Mouse (Mus musculus) heart, embryonic 15.5 days (tissue): ENCODE measurements around the gene Lsr. TPM values are rescaled to one million over a fixed set of nuclear protein-coding genes. Genes with fewer than 3 reads are reported as not detected.

Experiments used
- ATAC-seq: fragments of 200-750 bp; cut with Nextera tagmentation; replicated peaks from 2 replicates; pipeline ENCODE4 v1.8.0; 2017; ENCODE audit warnings: low read depth, moderate TSS enrichment; ENCODE audit not compliant: insufficient number of reproducible peaks, insufficient read depth, low FRiP score
- H3K27ac ChIP-seq: fragments of 300-500 bp; sonication (generic); 2 replicates; pipeline ENCODE4 v1.5.1; 2015; ENCODE audit warnings: mild to moderate bottlenecking, inconsistent platforms
- H3K27me3 ChIP-seq: fragments of 300-500 bp; sonication (generic); 2 replicates; pipeline ENCODE4 v1.6.1; 2015; ENCODE audit warnings: inconsistent platforms
- H3K36me3 ChIP-seq: fragments of 300-500 bp; sonication (generic); 2 replicates; pipeline ENCODE4 v1.6.1; 2015; ENCODE audit warnings: mild to moderate bottlenecking, inconsistent platforms
- H3K4me1 ChIP-seq: fragments of 300-500 bp; sonication (generic); replicated peaks from 2 replicates; pipeline ENCODE4 v1.6.1; 2015; ENCODE audit warnings: inconsistent platforms
- H3K4me2 ChIP-seq: fragments of 300-500 bp; sonication (generic); 2 replicates; pipeline ENCODE4 v1.6.1; 2015; ENCODE audit warnings: inconsistent platforms, mild to moderate bottlenecking, moderate library complexity
- H3K4me3 ChIP-seq: fragments of 300-500 bp; sonication (generic); 2 replicates; pipeline ENCODE4 v1.5.1; 2015; ENCODE audit warnings: mild to moderate bottlenecking, inconsistent platforms
- H3K9ac ChIP-seq: fragments of 300-500 bp; sonication (generic); 2 replicates; pipeline ENCODE4 v1.6.1; 2015; ENCODE audit warnings: mild to moderate bottlenecking, inconsistent platforms
- H3K9me3 ChIP-seq: fragments of 300-500 bp; sonication (generic); replicated peaks from 2 replicates; pipeline ENCODE4 v1.6.1; 2016; ENCODE audit warnings: inconsistent platforms
- WGBS: fragments of 180-500 bp; shearing (Covaris S2); methylation state at CpG from one replicate; pipeline ENCODE4 v1.1.7; 2015; ENCODE audit warnings: mixed read lengths; 5-methylcytosine and 5-hydroxymethylcytosine counted together
- polyA plus RNA-seq: library from polyadenylated mRNA; unstranded; fragments of >200 nt; fragmentation: Nextera tagmentation; extraction: Ambion mirVana; gene quantifications from 2 replicates; pipeline ENCODE4 v1.2.1, GENCODE M21; 2015

The Lsr gene
- polyA plus RNA-seq, 1 experiment from 2014 or later = 7.0 TPM

- Histone ChIP-seq H3K27ac (no peak overlapping the region), H3K9ac (no peak overlapping the region), H3K36me3 (no peaks in the 10 kb centered on the region), H3K4me3 (no peak overlapping the region), H3K4me1 (no peaks in the 10 kb centered on the region), H3K4me2 (no peak overlapping the region), H3K27me3 (no peaks in the 10 kb centered on the region), H3K9me3 (no peaks in the 10 kb centered on the region)
- no peak for ATAC-seq
- 83% methylated on average over 4 of the region's 4 CpGs for WGBS
Measured at GRCm38 (mm10) chr7:30988519-30989162, 15.4 kb upstream of the Lsr start.

GRCm38 (mm10) chr7:30985357-30985756 is 12.1 kb upstream of the Lsr start:
- 79% methylated on average over 9 of the region's 9 CpGs for WGBS
- Histone ChIP-seq H3K4me1 (no peaks in the 10 kb centered on the region), H3K9ac (no peak overlapping the region), H3K27ac (no peak overlapping the region), H3K27me3 (no peaks in the 10 kb centered on the region), H3K9me3 (no peaks in the 10 kb centered on the region), H3K4me3 (no peak overlapping the region), H3K4me2 (no peak overlapping the region), H3K36me3 (no peaks in the 10 kb centered on the region)
- ATAC-seq = no peak

GRCm38 (mm10) chr7:30981703-30982102 is 8.4 kb upstream of the Lsr start:
- 79% methylated on average over 4 of the region's 4 CpGs for WGBS

GRCm38 (mm10) chr7:30973501-30974289 is 431 bp upstream of the Lsr start, which contains the start of gene Fam187b:
Gene Fam187b, plus strand, starts transcription at chr7:30973790.
- H3K9me3 ChIP-seq = no peaks in the 10 kb centered on the region
- peak within 1 kb of the TSS; percentile 54 for H3K27ac ChIP-seq
- H3K4me1 ChIP-seq = peaks cover 13% of the 10 kb centered on the region
- ATAC-seq = peak; percentile 73
- H3K36me3 ChIP-seq = no peaks in the 10 kb centered on the region
- under 1% methylated on average over 37 of the region's 37 CpGs for WGBS
- peak within 1 kb of the TSS; percentile 80 for H3K4me2 ChIP-seq
- peaks cover 22% of the 10 kb centered on the region for H3K27me3 ChIP-seq
- peak within 1 kb of the TSS; percentile 49 for H3K4me3 ChIP-seq
- peak within 1 kb of the TSS; percentile 49 for H3K9ac ChIP-seq

More at GRCm38 (mm10) chr7:30981703-30982102, 8.4 kb upstream of the Lsr start:
- Histone ChIP-seq H3K9me3 (no peaks in the 10 kb centered on the region), H3K4me2 (no peak overlapping the region), H3K27me3 (no peaks in the 10 kb centered on the region), H3K4me1 (no peaks in the 10 kb centered on the region), H3K27ac (no peak overlapping the region), H3K4me3 (no peak overlapping the region), H3K36me3 (no peaks in the 10 kb centered on the region), H3K9ac (no peak overlapping the region)
- no peak for ATAC-seq

- Histone ChIP-seq H3K4me2 (peak overlapping the region; percentile 80), H3K4me3 (peak overlapping the region; percentile 49), H3K36me3 (no peaks in the 10 kb centered on the region), H3K9me3 (no peaks in the 10 kb centered on the region), H3K27me3 (peaks cover 22% of the 10 kb centered on the region), H3K9ac (peak overlapping the region; percentile 49), H3K27ac (no peak overlapping the region), H3K4me1 (peaks cover 15% of the 10 kb centered on the region)
- ATAC-seq = 0 out of 2 replicates have a peak, but pooled peaks have one; percentile 21
- 8% methylated on average over 41 of the region's 41 CpGs for WGBS
Measured at GRCm38 (mm10) chr7:30972426-30973250, 626 bp downstream of the Lsr start.

GRCm38 (mm10) chr7:30971901-30972300 is 1.4 kb downstream of the Lsr start:
- Histone ChIP-seq H3K4me2 (0 out of 2 replicates have a peak overlapping the region, but pooled peaks have one; percentile 80), H3K9me3 (no peaks in the 10 kb centered on the region), H3K27me3 (peaks cover 22% of the 10 kb centered on the region), H3K27ac (no peak overlapping the region), H3K4me3 (no peak overlapping the region; the same call in 1 of the 2 replicates), H3K9ac (no peak overlapping the region), H3K36me3 (no peaks in the 10 kb centered on the region), H3K4me1 (peaks cover 15% of the 10 kb centered on the region)
- WGBS = 85% methylated on average over 15 of the region's 15 CpGs
- no peak for ATAC-seq

GRCm38 (mm10) chr7:30969174-30969573 is 4.1 kb downstream of the Lsr start:
- 68% methylated on average over 4 of the region's 4 CpGs for WGBS
- H3K4me3 ChIP-seq = no peak overlapping the region
- no peaks in the 10 kb centered on the region for H3K9me3 ChIP-seq
- no peaks in the 10 kb centered on the region for H3K36me3 ChIP-seq
- H3K9ac ChIP-seq = no peak overlapping the region
- H3K27me3 ChIP-seq = peaks cover 22% of the 10 kb centered on the region
- no peak overlapping the region for H3K4me2 ChIP-seq
- ATAC-seq = 0 out of 2 replicates have a peak, but pooled peaks have one; percentile 12
- peaks cover 15% of the 10 kb centered on the region for H3K4me1 ChIP-seq
- no peak overlapping the region for H3K27ac ChIP-seq

- Histone ChIP-seq H3K27ac (no peak overlapping the region), H3K4me3 (no peak overlapping the region), H3K9ac (no peak overlapping the region), H3K9me3 (no peaks in the 10 kb centered on the region), H3K4me1 (peaks cover 18% of the 10 kb centered on the region), H3K4me2 (no peak overlapping the region), H3K36me3 (no peaks in the 10 kb centered on the region), H3K27me3 (peaks cover 21% of the 10 kb centered on the region)
- ATAC-seq = no peak
- 82% methylated on average over 8 of the region's 8 CpGs for WGBS
Measured at GRCm38 (mm10) chr7:30968611-30969010, 4.7 kb downstream of the Lsr start.

- Histone ChIP-seq H3K9ac (no peak overlapping the region), H3K27ac (no peak overlapping the region; the same call in 1 of the 2 replicates), H3K4me3 (no peak overlapping the region), H3K4me2 (no peak overlapping the region), H3K4me1 (peaks cover 13% of the 10 kb centered on the region), H3K9me3 (no peaks in the 10 kb centered on the region), H3K27me3 (peaks cover 2% of the 10 kb centered on the region; the same call in 1 of the 2 replicates), H3K36me3 (no peaks in the 10 kb centered on the region)
- no peak for ATAC-seq
- 78% methylated on average over 3 of the region's 3 CpGs for WGBS
Measured at GRCm38 (mm10) chr7:30966657-30967056, 6.6 kb downstream of the Lsr start.

GRCm38 (mm10) chr7:30965677-30966076 is 7.6 kb downstream of the Lsr start:
- H3K4me3 ChIP-seq = no peak overlapping the region
- no peak for ATAC-seq
- H3K4me2 ChIP-seq = no peak overlapping the region
- H3K9ac ChIP-seq = no peak overlapping the region
- no peaks in the 10 kb centered on the region for H3K36me3 ChIP-seq
- H3K9me3 ChIP-seq = no peaks in the 10 kb centered on the region
- H3K4me1 ChIP-seq = peaks cover 13% of the 10 kb centered on the region
- H3K27ac ChIP-seq = no peak overlapping the region
- H3K27me3 ChIP-seq = no peaks in the 10 kb centered on the region
- 87% methylated on average over 14 of the region's 14 CpGs for WGBS

- H3K27me3 ChIP-seq = no peaks in the 10 kb centered on the region
- no peaks in the 10 kb centered on the region for H3K36me3 ChIP-seq
- H3K9ac ChIP-seq = no peak overlapping the region
- no peaks in the 10 kb centered on the region for H3K9me3 ChIP-seq
- WGBS = 86% methylated on average over 7 of the region's 7 CpGs
- no peak for ATAC-seq
- H3K4me2 ChIP-seq = no peak overlapping the region
- peaks cover 13% of the 10 kb centered on the region for H3K4me1 ChIP-seq
- no peak overlapping the region for H3K4me3 ChIP-seq
- no peak overlapping the region for H3K27ac ChIP-seq
Measured at GRCm38 (mm10) chr7:30964366-30964765, 8.9 kb downstream of the Lsr start.
